Mouse (Mus musculus) forelimb bud, embryonic 11.5 days (tissue): ENCODE results near the gene Lsamp.
A peak's percentile ranks its signal among the peaks of the same experiment; 100 is the strongest.

Experiments used
- DNase-seq: peaks from one replicate; pipeline ENCODE4 v3.0.0-alpha.2; 2012; ENCODE audit warnings: low read depth, low spot score

The Lsamp gene

DNA sequence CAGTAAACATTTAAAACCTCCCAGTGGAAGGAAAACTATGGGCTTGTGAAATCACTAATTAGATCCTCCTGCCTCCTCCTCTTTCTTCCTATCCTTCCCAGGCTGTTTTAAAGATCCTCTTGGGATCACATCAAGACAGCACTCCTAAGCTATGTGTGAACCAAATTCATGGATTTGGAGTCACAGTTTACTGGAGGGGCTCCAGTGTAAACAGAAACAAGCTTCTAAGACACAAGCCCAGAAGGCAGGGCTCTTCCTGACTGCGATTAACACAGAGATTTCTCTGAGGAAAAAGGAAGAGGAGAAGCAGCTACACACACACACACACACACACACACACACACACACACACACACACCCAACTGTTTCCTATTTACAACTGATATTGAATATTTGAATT, 961.7 kb downstream of the Lsamp start:
- DNase-seq: no peak

DNA sequence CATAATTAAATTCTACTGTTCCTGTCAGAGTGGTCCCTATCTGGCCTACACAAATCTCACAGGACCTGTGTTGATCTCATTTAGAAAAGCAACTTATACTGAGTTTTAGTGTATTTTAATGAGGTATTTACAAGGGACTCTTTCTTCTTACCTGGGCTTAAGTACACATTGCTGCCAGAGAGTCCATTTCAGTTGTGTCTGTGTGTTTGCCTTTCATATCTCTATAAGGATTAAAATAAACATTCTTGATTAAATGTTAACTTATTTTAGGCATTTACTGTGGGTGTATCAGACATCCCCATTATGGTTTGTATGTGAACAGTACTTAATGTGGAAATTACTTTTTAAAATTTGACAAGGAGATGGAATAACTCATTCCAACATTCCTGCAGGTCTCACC, 963.9 kb downstream of the Lsamp start:
- no peak for DNase-seq

DNA sequence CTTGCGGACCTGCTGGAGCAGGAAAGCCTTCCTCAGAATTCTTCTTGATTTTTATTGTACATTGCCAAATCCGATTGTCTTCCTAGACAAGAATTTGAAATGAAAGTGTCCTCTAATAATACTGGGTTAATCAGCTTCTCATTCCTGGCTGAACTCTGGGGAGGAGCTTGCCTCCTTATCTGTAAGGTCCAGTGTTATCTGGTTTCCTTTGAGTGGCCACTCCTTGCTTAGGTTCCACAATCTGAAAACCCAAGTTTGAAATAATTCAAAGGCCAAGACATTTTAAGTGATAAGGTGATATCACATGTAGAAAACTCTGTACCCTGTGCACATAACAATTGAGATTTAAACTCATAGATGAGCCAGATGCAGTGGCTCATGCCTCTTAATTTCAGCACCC, 975.0 kb downstream of the Lsamp start:
- no peak for DNase-seq

DNA sequence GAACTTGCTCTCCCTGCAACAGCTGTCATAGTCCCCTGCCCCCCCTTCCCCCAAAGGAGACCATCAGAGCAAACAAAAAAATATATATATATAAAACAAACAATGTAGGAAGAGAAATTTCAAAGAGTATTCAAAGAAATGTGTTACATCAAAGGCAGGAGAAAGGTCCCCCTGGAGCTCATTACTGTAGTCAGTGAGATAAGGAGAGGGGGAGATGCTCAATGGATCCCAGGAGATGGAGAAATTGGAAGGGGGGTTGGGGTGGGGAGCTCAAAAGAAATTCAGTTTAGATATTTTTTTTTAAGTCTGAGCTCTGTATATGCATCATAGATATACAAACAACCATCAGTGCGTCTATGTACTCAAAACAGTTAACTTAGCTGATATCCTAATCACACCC, 976.4 kb downstream of the Lsamp start:
- no peak for DNase-seq

DNA sequence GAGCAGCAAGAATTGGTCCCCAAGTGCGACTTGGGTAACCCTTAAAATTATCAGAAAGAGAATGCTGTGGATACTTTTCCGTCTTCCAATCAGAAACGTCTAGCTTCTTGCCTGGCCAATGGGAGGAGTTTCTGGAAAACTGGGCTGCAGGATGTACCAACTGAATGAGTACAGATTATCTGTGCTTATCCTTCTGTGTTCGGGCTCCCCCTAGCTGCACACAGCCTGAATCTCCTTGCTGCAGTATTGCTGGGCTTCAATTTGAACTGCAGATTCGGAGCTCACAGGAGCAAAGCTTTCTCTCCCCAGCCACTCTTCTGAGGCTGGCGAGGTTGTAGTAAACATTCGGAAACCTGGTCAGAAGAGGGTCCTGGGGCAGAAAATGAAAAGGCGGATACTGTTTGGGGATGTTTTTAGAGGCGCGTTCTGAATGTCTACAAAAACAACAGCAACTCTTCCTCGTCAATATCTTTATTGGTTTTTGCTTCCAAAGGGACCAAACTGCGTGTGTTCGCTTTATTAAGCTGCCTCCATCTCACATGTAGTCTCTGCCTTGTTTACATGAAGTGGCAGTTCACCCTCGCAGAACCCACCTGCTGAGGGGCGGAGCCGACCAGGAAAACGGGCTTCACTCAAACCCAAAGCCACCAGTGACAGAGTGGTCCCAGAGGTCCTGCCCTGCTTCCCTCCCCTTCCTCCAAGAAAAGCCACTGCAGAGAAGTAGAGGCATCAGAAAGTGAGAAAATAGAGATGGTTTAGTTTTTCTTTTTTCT, 984.1 kb downstream of the Lsamp start:
- peak; percentile 85 for DNase-seq

DNA sequence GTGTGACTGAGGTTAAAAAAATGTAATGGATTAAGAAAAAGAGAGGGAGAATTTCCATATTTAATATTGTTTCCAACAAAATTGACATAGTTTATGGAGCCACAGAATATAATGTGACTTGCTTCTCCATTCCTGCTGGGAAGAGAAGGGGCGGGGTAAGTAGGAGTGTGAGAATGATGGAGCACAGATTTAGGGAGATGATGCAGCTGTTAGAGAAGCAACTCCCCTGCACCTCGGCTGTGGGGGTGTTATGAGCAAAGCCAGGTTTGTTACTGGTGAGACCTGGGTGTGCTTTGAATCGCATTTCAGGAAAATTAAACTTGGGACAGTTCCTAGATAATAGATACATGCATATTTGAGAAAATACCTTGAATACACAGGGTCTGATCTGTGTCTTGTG, 987.2 kb downstream of the Lsamp start:
- no peak for DNase-seq

DNA sequence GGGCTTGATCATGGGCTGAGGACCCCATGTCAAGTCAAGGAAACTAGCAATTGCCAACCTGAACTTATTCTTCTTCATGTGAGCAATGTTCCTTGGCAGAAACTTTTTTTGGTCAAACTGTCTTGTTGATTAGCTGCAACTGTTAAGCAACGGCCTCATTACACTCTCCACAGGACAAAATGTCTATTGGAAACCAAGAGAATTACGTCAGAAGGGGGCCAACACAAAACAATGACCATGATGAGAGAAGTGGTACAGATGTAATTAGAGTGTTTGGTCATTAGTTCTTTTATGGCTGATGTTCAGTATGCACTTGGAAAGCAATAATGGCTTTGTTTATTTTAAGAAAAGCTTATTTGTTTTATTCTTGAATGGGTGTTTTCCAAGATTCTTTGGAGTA, 989.9 kb downstream of the Lsamp start:
- DNase-seq: no peak

DNA sequence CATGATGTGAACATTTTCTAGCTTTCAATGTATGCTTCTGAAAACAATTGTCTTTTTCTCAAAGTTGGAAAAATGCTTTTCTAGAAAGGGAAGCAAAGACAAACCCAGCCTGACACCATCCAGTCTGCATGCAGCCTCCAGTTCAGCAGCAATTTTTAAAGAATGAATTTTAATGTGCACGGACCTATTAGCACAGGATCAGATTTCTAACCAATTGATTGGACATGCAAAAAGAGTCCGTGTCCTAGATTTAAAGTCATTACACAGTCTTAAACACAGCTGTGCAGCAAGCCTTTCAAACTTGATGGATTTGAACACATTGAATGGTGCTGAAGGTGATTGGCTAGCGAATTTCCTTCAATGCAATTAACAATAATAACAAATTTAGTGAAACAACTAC, 998.9 kb downstream of the Lsamp start:
- no peak for DNase-seq

DNA sequence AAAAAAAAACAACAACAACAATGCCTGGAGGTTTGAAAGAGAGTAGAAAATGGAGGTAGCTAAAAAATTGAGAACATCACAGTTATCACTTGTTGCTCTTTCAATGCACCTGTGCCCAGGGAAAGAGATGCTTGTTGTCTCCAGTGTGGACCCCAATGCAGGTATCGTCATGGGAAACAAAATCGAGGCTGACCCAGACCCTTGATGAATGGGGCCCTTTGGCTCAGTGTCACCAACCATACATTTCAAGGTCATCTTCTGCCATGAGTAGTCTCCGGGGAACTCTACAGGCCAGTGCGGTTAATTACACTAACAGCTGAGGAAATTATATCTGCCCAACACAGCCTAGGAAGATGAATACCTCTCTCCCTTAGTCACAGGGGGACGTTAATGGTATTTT, 1023.4 kb downstream of the Lsamp start:
- no peak for DNase-seq

DNA sequence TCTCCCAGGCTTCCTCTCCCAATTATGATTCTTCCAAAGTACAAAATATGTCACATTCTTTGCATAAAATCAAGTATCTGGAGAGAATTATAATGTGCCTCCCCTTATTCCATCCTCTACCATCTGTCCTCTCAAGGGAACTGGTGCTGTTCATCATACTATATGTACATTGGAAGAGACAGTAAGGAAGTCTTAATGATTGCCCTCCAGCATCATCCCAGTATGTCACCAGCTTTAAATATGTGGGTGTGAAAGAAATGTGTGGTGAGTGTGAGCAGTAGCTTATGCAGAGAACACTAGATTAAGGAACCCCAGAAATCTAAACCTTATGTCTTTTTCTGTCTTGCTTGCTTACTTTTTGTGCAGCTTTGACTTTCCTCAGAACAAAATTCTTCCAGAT, 1050.6 kb downstream of the Lsamp start:
- DNase-seq: no peak

DNA sequence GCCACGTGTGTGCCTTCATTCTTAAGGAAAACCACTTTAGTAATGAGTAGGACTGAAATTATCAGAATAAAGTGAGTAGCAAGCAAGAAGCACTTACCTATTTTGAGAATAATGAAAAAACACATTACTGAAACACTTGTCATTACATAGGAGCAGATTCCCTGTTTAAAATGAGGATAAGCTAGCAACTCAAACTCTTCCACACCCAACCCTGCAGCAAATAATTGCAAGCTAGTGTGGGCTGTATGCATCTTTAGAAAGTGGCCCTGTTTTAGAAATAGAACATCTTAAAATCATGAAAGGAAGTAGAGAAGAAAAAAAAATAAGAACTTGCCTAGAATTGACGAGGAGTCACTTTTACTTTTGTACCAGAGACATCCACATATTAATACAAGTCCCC, 1057.5 kb downstream of the Lsamp start:
- no peak for DNase-seq

DNA sequence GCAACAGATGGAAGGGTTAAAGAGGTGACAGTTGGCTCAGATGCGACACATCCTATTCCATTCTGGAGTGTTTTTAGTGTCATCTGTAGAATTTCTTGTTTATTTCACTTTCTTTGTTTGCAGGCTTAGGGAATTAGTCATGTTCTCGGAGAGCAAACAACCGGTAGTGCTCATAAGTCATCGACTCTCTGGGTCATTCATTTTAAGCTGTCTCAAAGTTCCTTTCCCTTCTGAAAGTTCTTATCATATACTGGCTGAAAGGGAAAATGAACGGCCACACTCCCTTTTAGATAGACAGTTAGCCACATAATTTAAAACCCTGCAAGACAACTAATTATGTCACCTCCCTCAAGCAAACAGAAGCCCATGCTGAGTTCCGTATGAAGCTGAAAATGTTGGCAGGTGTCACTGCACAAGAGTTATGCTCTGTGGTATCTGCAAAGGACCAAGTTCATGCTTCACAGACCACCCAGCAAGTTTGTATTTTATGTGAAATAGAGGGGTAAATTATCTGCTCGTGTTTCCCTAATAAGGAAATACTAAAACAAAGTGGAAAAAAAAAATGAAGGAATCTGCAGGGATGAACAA, 1079.2 kb downstream of the Lsamp start:
- no peak for DNase-seq

DNA sequence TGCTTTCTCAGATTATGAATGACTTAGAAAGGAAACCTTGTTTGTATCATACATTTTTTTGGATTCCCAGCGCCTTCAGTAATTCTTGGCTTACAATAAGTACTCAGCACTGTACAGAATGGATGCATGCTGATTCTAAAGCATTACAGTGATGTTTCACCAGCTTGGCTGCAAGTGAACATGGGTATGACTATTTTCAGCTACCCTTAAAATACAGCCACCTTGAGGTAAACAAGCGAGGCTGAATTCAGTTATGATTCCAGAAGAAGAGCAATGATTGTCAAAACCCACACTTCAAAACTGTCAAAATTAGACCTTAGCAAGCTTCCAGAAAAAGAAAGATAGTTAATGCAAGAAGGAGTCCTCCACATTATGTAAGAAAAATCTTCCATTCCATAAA, 1089.3 kb downstream of the Lsamp start:
- no peak for DNase-seq

DNA sequence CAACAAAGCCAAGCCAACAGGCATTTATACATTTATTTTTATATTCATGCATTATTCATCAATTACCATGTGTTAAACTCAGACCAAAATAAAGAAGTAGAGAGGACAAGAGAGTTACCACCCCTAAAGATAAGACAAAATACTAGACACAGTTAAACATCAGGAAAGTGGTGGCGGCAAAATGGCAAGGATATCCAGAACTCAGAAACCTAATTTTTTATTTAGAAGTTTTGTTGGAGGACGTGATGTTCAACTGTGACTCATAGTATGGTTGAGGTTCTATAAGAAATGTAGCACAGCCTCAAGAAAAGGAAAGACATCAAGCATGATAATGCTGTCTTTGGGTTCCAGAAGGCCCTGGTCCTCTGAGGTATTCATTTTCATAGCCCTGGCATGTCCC, 1104.5 kb downstream of the Lsamp start:
- no peak for DNase-seq

DNA sequence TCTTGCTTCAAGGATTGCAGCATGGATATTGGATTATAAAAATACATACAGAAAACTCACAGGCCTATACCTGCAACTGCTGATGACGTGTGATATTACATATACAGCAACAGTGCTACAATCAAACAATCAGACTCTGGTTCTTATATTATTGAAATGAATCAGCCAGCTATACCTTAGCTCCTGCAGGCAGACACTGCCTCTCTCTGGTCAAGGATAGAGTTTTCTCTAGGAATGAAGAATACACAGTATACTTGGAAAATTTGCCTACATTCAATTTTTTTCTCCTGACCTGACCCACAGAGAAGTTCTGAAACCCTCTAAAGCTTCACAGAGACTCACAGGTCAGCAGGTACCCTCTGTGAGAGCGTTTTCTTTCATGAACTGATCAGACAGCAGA, 1105.9 kb downstream of the Lsamp start:
- no peak for DNase-seq

DNA sequence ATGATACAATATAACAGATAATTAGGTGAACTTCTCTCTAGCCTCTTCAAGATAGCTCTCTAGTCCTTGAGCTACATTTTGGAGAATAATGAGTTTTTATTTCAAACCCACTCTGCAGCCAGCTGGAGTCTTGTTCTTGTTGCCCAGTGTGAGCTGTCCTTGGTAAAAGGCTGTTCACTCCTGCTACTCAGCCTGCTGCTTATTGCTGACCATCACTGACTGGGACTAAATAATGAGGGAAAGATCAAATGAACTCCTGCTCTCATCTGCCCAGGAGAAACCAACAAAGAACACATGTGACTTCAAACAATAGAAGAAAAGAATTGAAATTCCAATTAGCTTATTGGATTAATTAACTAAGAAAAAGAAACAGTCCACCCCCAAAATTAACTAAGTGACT, 1107.1 kb downstream of the Lsamp start:
- DNase-seq: no peak

DNA sequence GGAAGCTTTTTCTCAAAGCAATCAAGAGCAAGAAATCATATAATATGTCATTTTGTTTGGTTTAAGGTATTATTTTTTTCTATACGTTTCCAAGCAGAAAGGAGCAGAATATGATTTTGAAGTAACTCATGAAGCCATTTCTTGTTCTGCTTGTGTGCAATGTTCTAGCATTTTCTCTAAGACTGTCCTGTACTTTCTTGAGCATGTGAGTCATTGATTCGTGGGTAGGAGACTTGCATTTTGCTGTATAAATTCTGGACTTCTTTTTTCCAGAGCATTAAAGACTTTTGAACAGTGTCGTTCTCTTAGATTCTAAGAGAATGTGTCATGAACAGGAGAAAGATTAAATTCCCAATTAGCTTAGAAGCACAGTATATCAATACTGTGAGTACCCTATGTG, 1118.6 kb downstream of the Lsamp start:
- no peak for DNase-seq

DNA sequence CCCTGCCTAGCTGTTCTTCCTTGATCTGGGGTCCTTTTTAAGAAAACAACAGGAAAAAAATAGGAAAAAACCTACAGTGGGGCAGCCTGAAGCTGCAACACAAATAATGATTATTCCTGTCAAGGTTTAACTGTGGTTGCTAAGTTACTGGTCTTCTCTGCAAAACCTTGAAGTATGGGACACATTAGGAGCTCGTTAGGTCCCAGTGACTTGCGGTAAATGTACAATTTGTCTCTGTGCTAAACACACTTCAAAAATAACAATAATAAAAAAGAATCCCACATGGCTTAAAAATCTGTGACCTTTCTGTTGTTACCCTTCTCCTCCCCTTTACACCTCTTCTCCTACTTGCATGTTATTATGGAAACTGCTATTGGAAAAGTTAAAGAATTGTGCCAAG, 1140.2 kb downstream of the Lsamp start:
- DNase-seq: no peak

DNA sequence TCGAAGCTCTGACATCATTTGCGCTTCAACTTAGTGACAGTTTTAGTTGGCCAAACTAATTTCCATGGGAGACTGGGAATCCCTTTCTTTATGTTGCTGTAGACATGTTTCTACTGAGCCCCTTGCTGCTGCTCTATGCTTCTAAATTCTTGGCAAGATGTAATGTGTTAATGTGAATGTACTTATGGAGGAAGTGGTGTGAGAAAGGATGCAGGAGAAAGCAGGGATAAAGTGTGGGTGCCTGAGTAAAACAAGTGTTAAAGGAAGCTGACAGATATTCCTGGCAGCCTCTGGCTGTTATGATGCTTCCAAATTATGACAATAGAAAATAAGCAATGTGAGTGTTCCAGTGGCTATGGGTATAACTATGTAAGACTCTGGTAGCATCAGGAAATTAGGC, 1140.9 kb downstream of the Lsamp start:
- no peak for DNase-seq

DNA sequence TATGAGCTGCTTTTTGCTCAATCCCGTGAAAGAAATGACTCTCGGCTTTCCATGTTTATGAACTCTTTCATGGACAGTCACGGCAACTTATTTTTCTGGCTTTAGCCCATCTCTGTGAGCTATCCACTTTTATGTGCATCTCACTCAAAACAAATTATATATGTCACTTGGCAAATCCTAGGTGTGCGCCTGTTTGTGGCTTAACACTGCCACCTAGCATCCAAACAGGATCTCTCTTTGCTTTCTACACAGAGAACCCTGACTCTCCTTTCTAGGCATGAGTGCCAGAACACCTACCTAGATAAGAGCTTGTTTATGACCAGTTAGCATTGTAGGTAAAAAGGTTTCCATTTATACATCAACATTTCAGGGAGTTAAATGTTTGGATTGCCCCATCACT, 1146.9 kb downstream of the Lsamp start:
- DNase-seq: no peak

DNA sequence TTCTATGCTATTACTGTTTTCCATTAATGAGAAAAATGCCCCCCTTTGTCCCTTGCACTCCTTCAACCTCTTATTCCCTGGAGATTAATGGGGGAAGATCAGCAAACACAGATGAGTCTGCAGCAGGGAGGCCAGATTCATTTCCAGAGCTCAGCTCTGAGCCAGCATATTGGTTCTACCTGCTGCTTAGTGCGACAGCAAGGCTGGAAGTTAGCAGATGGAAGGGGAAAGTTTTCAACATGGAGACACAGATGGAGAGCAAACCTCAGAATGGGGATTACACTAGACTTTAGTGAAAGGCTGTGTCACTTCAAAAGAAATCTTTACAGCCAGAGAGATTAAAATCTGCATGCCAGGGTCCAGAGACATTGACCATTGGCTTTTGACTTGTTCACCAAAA, 1188.7 kb downstream of the Lsamp start:
- DNase-seq: no peak

DNA sequence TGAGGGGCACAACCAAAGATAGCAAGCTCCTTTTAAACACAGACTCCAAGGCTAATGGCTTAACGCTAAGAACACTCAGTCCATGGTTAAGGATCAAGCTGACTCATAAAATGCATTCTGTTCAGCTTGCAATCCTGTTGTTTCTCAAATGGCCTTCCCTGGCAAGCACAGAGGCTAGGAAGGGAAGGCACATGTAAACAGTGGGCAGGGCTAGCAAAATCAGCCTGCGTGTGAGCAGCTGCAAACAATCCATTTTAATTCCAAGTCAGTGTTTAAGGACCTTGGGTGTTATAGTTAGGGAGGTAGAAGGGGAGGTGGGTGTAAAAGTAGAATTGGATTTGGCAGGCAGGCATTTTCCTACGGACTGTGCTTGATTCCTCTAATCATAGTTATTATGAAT, 1195.4 kb downstream of the Lsamp start:
- peak; percentile 3 for DNase-seq

DNA sequence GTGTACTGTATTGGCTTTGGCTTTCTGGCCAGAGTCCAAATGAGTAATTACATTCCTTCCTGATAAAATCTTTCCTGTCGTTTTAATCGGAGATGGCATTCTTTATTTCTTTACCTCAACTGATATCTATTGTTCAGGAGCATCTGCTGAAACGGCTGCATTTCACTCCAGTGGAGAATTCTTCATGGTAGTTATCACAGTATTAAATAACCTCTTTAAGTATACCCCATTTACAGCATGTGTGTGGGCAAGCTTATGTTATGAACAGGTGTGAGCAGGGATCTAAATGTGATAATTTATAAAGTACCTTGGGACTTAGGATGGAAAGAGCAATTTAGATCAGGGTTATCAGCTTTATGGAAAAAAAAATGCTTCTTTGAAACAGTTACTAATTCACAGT, 1196.7 kb downstream of the Lsamp start:
- DNase-seq: no peak

DNA sequence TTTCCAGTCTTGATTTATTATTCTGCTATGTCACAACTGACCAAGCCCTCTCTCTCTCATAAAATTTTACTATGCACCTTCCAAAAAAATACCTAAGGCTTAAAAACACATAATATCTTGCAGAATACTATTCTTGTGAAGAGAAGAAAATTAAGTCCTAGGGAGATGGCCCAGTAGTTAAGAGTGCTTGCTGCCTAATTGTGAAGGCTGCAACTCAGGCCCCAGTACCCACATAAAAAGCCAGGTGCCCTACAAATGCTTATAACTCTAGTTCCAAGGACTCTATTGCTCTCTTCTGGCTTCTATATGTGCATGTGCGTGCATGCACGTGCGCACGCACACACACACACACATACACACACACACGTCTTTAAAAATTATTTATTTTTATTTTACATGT, 1225.9 kb downstream of the Lsamp start:
- peak; percentile 13 for DNase-seq
